Mouse (Mus musculus) thymus, adult 2 months (tissue): Measurements from ENCODE around the gene C1rl.

Source experiments
- CTCF ChIP-seq: fragments of 200-500 bp; IDR thresholded peaks from 2 replicates; pipeline ENCODE4 v1.5.1; 2012; ENCODE audit warnings: mild to moderate bottlenecking, control low read depth, low read length, moderate library complexity, borderline replicate concordance; ENCODE audit not compliant: control insufficient read depth, poor library complexity, insufficient read depth; ENCODE audit errors: extremely low read depth
- POLR2A ChIP-seq: fragments of 200-500 bp; IDR thresholded peaks from 2 replicates; pipeline ENCODE4 v1.6.1; 2012; ENCODE audit warnings: mild to moderate bottlenecking, low read length, control low read depth, moderate library complexity; ENCODE audit not compliant: control insufficient read depth, poor library complexity, insufficient read depth; ENCODE audit errors: extremely low read depth

DNA sequence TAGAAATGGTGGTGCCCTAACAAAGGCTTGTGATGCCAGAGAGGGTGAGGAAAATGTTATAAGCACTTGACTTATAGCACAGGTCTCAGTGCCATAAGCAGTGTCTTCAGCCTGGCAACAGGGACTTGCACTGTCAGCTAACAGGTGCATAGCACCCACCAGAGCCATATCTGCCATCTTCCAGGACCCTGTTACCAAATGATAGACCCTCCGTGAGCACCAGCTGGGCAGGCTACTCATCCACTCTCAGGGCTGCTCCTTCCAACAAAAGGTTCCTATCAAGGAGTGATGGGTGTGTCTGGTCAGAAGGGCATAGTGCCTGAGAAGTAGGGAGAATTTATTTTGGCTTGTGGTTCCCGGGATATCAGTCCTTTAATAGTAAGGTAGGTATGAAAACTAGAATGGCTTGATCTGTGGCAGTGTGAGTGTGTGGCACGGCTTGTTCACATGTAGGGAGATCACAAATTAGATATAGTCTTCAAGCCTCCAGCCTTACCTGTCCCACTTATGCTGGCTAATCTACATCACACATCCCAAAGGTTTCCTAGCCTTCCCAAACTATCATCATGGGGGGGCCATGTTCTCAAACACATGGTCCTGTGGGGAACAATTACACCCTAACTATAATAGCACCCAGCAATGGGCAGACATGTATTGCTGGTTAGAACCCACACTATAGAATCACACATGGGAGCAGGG is 13.9 kb upstream of the C1rl start:
- TF ChIP-seq POLR2A, result no peak
- no peak for TF ChIP-seq CTCF
